Mouse (Mus musculus): ENCODE measurements around the gene Scgb2b18. TPM values are rescaled to one million over a fixed set of nuclear protein-coding genes. Genes with fewer than 3 reads are reported as not detected.
"Not testable (repeated sequence)": the region's sequence is repeated elsewhere in the genome, so short reads cannot be mapped to it uniquely, and the experiment has no call there.

Gene Scgb2b18
- not detected in 2 replicates for polyA plus RNA-seq (2012; rRNA removed)

DNA sequence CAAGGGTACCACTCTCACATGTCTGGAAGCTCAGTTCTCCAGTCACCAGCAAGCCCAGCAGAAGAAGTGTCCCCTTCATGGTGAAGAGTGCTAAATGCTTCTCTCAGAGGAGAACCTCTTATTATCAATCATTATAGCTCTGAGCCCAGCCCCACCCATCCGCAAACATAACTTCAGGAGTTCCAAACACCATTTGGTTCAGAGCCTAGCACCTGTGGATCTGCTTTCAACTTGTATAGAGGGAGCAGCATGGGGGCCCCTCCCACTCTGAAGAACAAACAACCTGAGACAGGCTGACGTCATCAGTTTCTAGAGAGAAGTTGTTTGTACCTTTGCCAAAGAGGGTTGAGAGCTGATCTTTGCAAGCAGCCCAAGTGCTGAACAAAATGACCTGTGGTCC, at the start of gene Scgb2b18:
Gene Scgb2b18 (minus strand): TSS at position 101 of the 400 bp plus-strand sequence.
- not testable (repeated sequence) for H3K4me3 ChIP-seq (ENCODE audit: control insufficient read depth, low read depth, low read length); H3K27ac ChIP-seq (ENCODE audit: control insufficient read depth, insufficient read depth, low read depth, low read length); H3K36me3 ChIP-seq (ENCODE audit: control insufficient read depth, insufficient read depth, low read length); H3K27me3 ChIP-seq (ENCODE audit: control insufficient read depth, insufficient read depth, low read length); H3K4me1 ChIP-seq (ENCODE audit: control insufficient read depth, insufficient read depth, low read length)

- not testable (repeated sequence) for H3K27me3 ChIP-seq (ENCODE audit: control insufficient read depth, insufficient read depth, low read length); H3K36me3 ChIP-seq (ENCODE audit: control insufficient read depth, insufficient read depth, low read length); H3K4me3 ChIP-seq (ENCODE audit: control insufficient read depth, low read depth, low read length); H3K4me1 ChIP-seq (ENCODE audit: control insufficient read depth, insufficient read depth, low read length); H3K27ac ChIP-seq (ENCODE audit: control insufficient read depth, insufficient read depth, low read depth, low read length)
Observed at GRCm38 (mm10) chr7:33185268-33185667, 11.6 kb upstream of the Scgb2b18 start, which contains the start of gene Scgb1b18. Scgb1b18 (plus strand) TSS chr7:33185568.

Other genes with a start within 250 kb of the Scgb2b18 start
- not detected in 2 replicates for gene Scgb2b17, start 117.3 kb downstream of the Scgb2b18 start, polyA plus RNA-seq (2012; rRNA removed)
- gene Scgb1b17, start 110.4 kb downstream of the Scgb2b18 start, polyA plus RNA-seq (2012; rRNA removed) = not detected in 2 replicates
- not detected in 2 replicates for gene Scgb1b18, start 11.7 kb upstream of the Scgb2b18 start, polyA plus RNA-seq (2012; rRNA removed)
- gene Scgb2b19, start 106.5 kb upstream of the Scgb2b18 start, polyA plus RNA-seq (2012; rRNA removed) = not detected in 2 replicates
- not detected in 2 replicates for gene Scgb1b19, start 113.4 kb upstream of the Scgb2b18 start, polyA plus RNA-seq (2012; rRNA removed)
- not detected in 2 replicates for gene Scgb2b20, start 192.5 kb upstream of the Scgb2b18 start, polyA plus RNA-seq (2012; rRNA removed)
- gene Scgb1b20, start 199.4 kb upstream of the Scgb2b18 start, polyA plus RNA-seq (2012; rRNA removed) = not detected in 2 replicates

Data from testis, adult 2 months (tissue).